Mouse (Mus musculus) hindbrain, embryonic 14.5 days (tissue): ENCODE measurements around the gene Twf1. TPM values are rescaled to one million over a fixed set of nuclear protein-coding genes. Genes with fewer than 3 reads are reported as not detected.

Source experiments
- ATAC-seq: fragments of 200-750 bp; cut with Nextera tagmentation; 2 replicates; pipeline ENCODE4 v1.8.0; 2017; ENCODE audit warnings: moderate number of reproducible peaks, mild to moderate bottlenecking, moderate TSS enrichment, moderate library complexity; ENCODE audit not compliant: low FRiP score
- DNase-seq: peaks from one replicate; pipeline ENCODE4 v3.0.0-alpha.2; 2015; ENCODE audit warnings: low spot score
- H3K27ac ChIP-seq: fragments of 300-500 bp; sonication (generic); 2 replicates; pipeline ENCODE4 v1.5.1; 2014; ENCODE audit warnings: mild to moderate bottlenecking, moderate library complexity
- H3K27me3 ChIP-seq: fragments of 300-500 bp; sonication (generic); 2 replicates; pipeline ENCODE4 v1.6.1; 2014; ENCODE audit warnings: mild to moderate bottlenecking, low read length, mixed read lengths; ENCODE audit not compliant: control insufficient read depth, insufficient read depth
- H3K36me3 ChIP-seq: fragments of 300-500 bp; sonication (generic); replicated peaks from 2 replicates; pipeline ENCODE4 v1.6.1; 2014; ENCODE audit not compliant: control insufficient read depth, insufficient read depth
- H3K4me1 ChIP-seq: fragments of 300-500 bp; sonication (generic); replicated peaks from 2 replicates; pipeline ENCODE4 v1.6.1; 2014; ENCODE audit warnings: antibody characterized with exemption, low read length, mixed read lengths; ENCODE audit not compliant: control insufficient read depth, insufficient read depth
- H3K4me2 ChIP-seq: fragments of 300-500 bp; sonication (generic); replicated peaks from 2 replicates; pipeline ENCODE4 v1.6.1; 2014; ENCODE audit warnings: mild to moderate bottlenecking, moderate library complexity
- H3K4me3 ChIP-seq: fragments of 300-500 bp; sonication (generic); replicated peaks from 2 replicates; pipeline ENCODE4 v1.5.1; 2014; ENCODE audit warnings: mild to moderate bottlenecking, low read length
- H3K9ac ChIP-seq: fragments of 300-500 bp; sonication (generic); 2 replicates; pipeline ENCODE4 v1.6.1; 2014
- H3K9me3 ChIP-seq: fragments of 300-500 bp; sonication (generic); 2 replicates; pipeline ENCODE4 v1.6.1; 2016; ENCODE audit warnings: low read length; ENCODE audit not compliant: control insufficient read depth
- WGBS: fragments of 180-500 bp; shearing (Covaris S2); extraction: QIAGEN DNeasy Blood & Tissue Kit; methylation state at CpG from one replicate; pipeline ENCODE4 v1.1.7; 2014; 5-methylcytosine and 5-hydroxymethylcytosine counted together
- polyA plus RNA-seq: library from polyadenylated mRNA; unstranded; fragments of >200 nt; fragmentation: Nextera tagmentation; extraction: Ambion mirVana; gene quantifications from 2 replicates; pipeline ENCODE4 v1.2.1, GENCODE M21; 2014

The Twf1 gene
- polyA plus RNA-seq, 1 experiment from 2014 or later: 80.3 TPM

- H3K27me3 ChIP-seq: no peaks in the 10 kb centered on the region
- 26% methylated on average over 7 of the region's 7 CpGs for WGBS
- H3K9ac ChIP-seq: no peak overlapping the region
- no peaks in the 10 kb centered on the region for H3K4me1 ChIP-seq
- no peaks in the 10 kb centered on the region for H3K36me3 ChIP-seq
- ATAC-seq: peak; percentile 76; the same call in 1 of the 2 replicates
- H3K9me3 ChIP-seq: no peaks in the 10 kb centered on the region
- no peak overlapping the region for H3K4me2 ChIP-seq
- no peak overlapping the region for H3K27ac ChIP-seq
- peak; percentile 95 for DNase-seq
- H3K4me3 ChIP-seq: no peak overlapping the region
Observed at GRCm38 (mm10) chr15:94557442-94557841, 32.2 kb downstream of the Twf1 start.

GRCm38 (mm10) chr15:94553536-94553935 is 36.2 kb downstream of the Twf1 start:
- Histone ChIP-seq H3K9ac (no peak overlapping the region), H3K36me3 (no peaks in the 10 kb centered on the region), H3K4me1 (no peaks in the 10 kb centered on the region), H3K4me3 (no peak overlapping the region), H3K9me3 (peaks cover 5% of the 10 kb centered on the region; the same call in 1 of the 2 replicates), H3K27ac (no peak overlapping the region), H3K27me3 (no peaks in the 10 kb centered on the region), H3K4me2 (no peak overlapping the region)
- no peak for DNase-seq
- 94% methylated on average over 9 of the region's 9 CpGs for WGBS
- ATAC-seq: no peak

- H3K4me2 ChIP-seq: no peak overlapping the region
- no peaks in the 10 kb centered on the region for H3K36me3 ChIP-seq
Observed at GRCm38 (mm10) chr15:94544844-94545243, 44.8 kb downstream of the Twf1 start.

GRCm38 (mm10) chr15:94544052-94544636 is 45.5 kb downstream of the Twf1 start:
- DNase-seq (no peak), ATAC-seq (no peak)
- WGBS: 41% methylated on average over 9 of the region's 9 CpGs
- H3K27ac ChIP-seq: peak overlapping the region; percentile 56; the same call in 1 of the 2 replicates
- H3K27me3 ChIP-seq: no peaks in the 10 kb centered on the region
- H3K4me2 ChIP-seq: peak overlapping the region; percentile 71
- peak overlapping the region; percentile 89 for H3K4me3 ChIP-seq
- H3K9me3 ChIP-seq: no peaks in the 10 kb centered on the region
- peaks cover 5% of the 10 kb centered on the region for H3K4me1 ChIP-seq
- peak overlapping the region; percentile 73 for H3K9ac ChIP-seq
- H3K36me3 ChIP-seq: no peaks in the 10 kb centered on the region

More at GRCm38 (mm10) chr15:94544844-94545243, 44.8 kb downstream of the Twf1 start:
- no peak overlapping the region for H3K9ac ChIP-seq
- WGBS: 90% methylated on average over 4 of the region's 4 CpGs
- no peaks in the 10 kb centered on the region for H3K27me3 ChIP-seq
- H3K4me1 ChIP-seq: peaks cover 5% of the 10 kb centered on the region
- no peak overlapping the region for H3K4me3 ChIP-seq
- ATAC-seq: no peak
- DNase-seq: no peak
- H3K9me3 ChIP-seq: peaks cover 2% of the 10 kb centered on the region; the same call in 1 of the 2 replicates
- H3K27ac ChIP-seq: no peak overlapping the region

- peak; percentile 91 for DNase-seq
- peak within 1 kb of the TSS; percentile 89 for H3K4me3 ChIP-seq
- no peaks in the 10 kb centered on the region for H3K36me3 ChIP-seq
- no peaks in the 10 kb centered on the region for H3K27me3 ChIP-seq
- peak within 1 kb of the TSS; percentile 73 for H3K9ac ChIP-seq
- peaks cover 5% of the 10 kb centered on the region for H3K4me1 ChIP-seq
- under 1% methylated on average over 45 of the region's 45 CpGs for WGBS
- peak; percentile 98 for ATAC-seq
- H3K27ac ChIP-seq: peak within 1 kb of the TSS; percentile 61; the same call in 1 of the 2 replicates
- peak within 1 kb of the TSS; percentile 71 for H3K4me2 ChIP-seq
- H3K9me3 ChIP-seq: no peaks in the 10 kb centered on the region
Observed at GRCm38 (mm10) chr15:94543409-94544051, 46.2 kb downstream of the Twf1 start, which contains the start of the genes Pus7l and Irak4. Gene Pus7l (minus strand): TSS chr15:94543547. Gene Irak4 (plus strand): TSS chr15:94543643.

GRCm38 (mm10) chr15:94542567-94543408 is 46.9 kb downstream of the Twf1 start:
- Histone ChIP-seq H3K4me2 (peak overlapping the region; percentile 71), H3K4me1 (peaks cover 5% of the 10 kb centered on the region), H3K27ac (peak overlapping the region; percentile 61; the same call in 1 of the 2 replicates), H3K9me3 (no peaks in the 10 kb centered on the region), H3K9ac (peak overlapping the region; percentile 73), H3K27me3 (no peaks in the 10 kb centered on the region), H3K36me3 (no peaks in the 10 kb centered on the region), H3K4me3 (peak overlapping the region; percentile 89)
- DNase-seq (no peak), ATAC-seq (peak; percentile 93)
- 9% methylated on average over 21 of the region's 22 CpGs for WGBS

GRCm38 (mm10) chr15:94539296-94539695 is 50.4 kb downstream of the Twf1 start:
- no peaks in the 10 kb centered on the region for H3K36me3 ChIP-seq
- no peaks in the 10 kb centered on the region for H3K27me3 ChIP-seq
- no peak for DNase-seq
- H3K27ac ChIP-seq: no peak overlapping the region
- H3K4me3 ChIP-seq: no peak overlapping the region
- H3K9ac ChIP-seq: no peak overlapping the region
- no peak for ATAC-seq
- no peak overlapping the region for H3K4me2 ChIP-seq
- no peaks in the 10 kb centered on the region for H3K9me3 ChIP-seq
- WGBS: 94% methylated on average over 3 of the region's 3 CpGs
- peaks cover 5% of the 10 kb centered on the region for H3K4me1 ChIP-seq

- no peak overlapping the region for H3K4me2 ChIP-seq
- 92% methylated on average over 7 of the region's 7 CpGs for WGBS
- no peak for ATAC-seq
- H3K27me3 ChIP-seq: no peaks in the 10 kb centered on the region
- H3K9me3 ChIP-seq: no peaks in the 10 kb centered on the region
- H3K27ac ChIP-seq: no peak overlapping the region
- no peak overlapping the region for H3K4me3 ChIP-seq
- H3K36me3 ChIP-seq: peaks cover 8% of the 10 kb centered on the region
- no peaks in the 10 kb centered on the region for H3K4me1 ChIP-seq
- H3K9ac ChIP-seq: no peak overlapping the region
- no peak for DNase-seq
Observed at GRCm38 (mm10) chr15:94535521-94535920, 54.2 kb downstream of the Twf1 start.

GRCm38 (mm10) chr15:94532956-94533355 is 56.7 kb downstream of the Twf1 start:
- Histone ChIP-seq H3K9me3 (no peaks in the 10 kb centered on the region), H3K27me3 (no peaks in the 10 kb centered on the region), H3K36me3 (peaks cover 9% of the 10 kb centered on the region), H3K4me3 (no peak overlapping the region), H3K4me2 (no peak overlapping the region), H3K27ac (no peak overlapping the region), H3K9ac (no peak overlapping the region), H3K4me1 (no peaks in the 10 kb centered on the region)
- no peak for DNase-seq
- WGBS: 94% methylated on average over 6 of the region's 6 CpGs
- ATAC-seq: no peak
